Mouse (Mus musculus) brain, adult 10 weeks (tissue): ENCODE results near the gene Gm20918. TPM values are rescaled to one million over a fixed set of nuclear protein-coding genes. Genes with fewer than 3 reads are reported as not detected.

ENCODE experiments used
- polyA plus RNA-seq: library from polyadenylated mRNA; stranded (reverse); fragments of 350-450 nt; fragmentation: Illumina TruSeq; extraction: RNeasy Lipid Tissue Mini Kit (QIAGEN cat#74804); gene quantifications from one replicate; pipeline ENCODE4 v1.2.3, GENCODE M21; 2015; ENCODE audit warnings: low read depth, low replicate concordance

The Gm20918 gene
- polyA plus RNA-seq: not detected

GRCm38 (mm10) chrY:5043637-5044036 is at the start of gene Gm20918:
Gene Gm20918 (plus strand): TSS chrY:5043937.

Other genes with a start within 250 kb of the Gm20918 start
- not detected for gene Gm21820, start 205.5 kb downstream of the Gm20918 start, polyA plus RNA-seq